Mouse (Mus musculus): ENCODE measurements at regions not wholly inside any gene's neighbourhood (a gene's known extent, or its start where the extent isn't known, plus 50 kb on each side); places are given as distances from the start of the nearest gene placed in this dataset.
A peak's percentile ranks its signal among the peaks of the same experiment; 100 is the strongest.

GRCm38 (mm10) chr12:110087812-110088211 is 191.1 kb upstream of the Dio3 start:
- DNase-seq, result no peak

GRCm38 (mm10) chr12:110102186-110102585 is 176.7 kb upstream of the Dio3 start:
- DNase-seq, result no peak

GRCm38 (mm10) chr12:110112051-110112722 is 166.7 kb upstream of the Dio3 start:
- DNase-seq, result peak; percentile 16

- DNase-seq, result no peak
These were observed 166.2 kb upstream of the Dio3 start for GRCm38 (mm10) chr12:110112723-110113105.

- no peak for DNase-seq
These were observed 158.7 kb upstream of the Dio3 start for GRCm38 (mm10) chr12:110120141-110120540.

- DNase-seq, result peak; percentile 22
These were observed 155.9 kb upstream of the Dio3 start for GRCm38 (mm10) chr12:110122976-110123375.

GRCm38 (mm10) chr12:110126525-110126924 is 152.3 kb upstream of the Dio3 start:
- no peak for DNase-seq

- DNase-seq, result no peak
These were observed 133.5 kb upstream of the Dio3 start for GRCm38 (mm10) chr12:110145379-110145778.

GRCm38 (mm10) chr12:110154225-110154962 is 124.5 kb upstream of the Dio3 start:
- peak; percentile 76 for DNase-seq

- peak; percentile 42 for DNase-seq
These were observed 123.9 kb upstream of the Dio3 start for GRCm38 (mm10) chr12:110154963-110155325.

GRCm38 (mm10) chr12:110156441-110156840 is 122.4 kb upstream of the Dio3 start:
- peak; percentile 31 for DNase-seq

GRCm38 (mm10) chr12:110157998-110158747 is 120.7 kb upstream of the Dio3 start:
- DNase-seq, result no peak

- no peak for DNase-seq
These were observed 117.6 kb upstream of the Dio3 start for GRCm38 (mm10) chr12:110161306-110161705.

GRCm38 (mm10) chr12:110165462-110165861 is 113.4 kb upstream of the Dio3 start:
- no peak for DNase-seq

GRCm38 (mm10) chr12:110168407-110168806 is 110.5 kb upstream of the Dio3 start:
- DNase-seq, result no peak

GRCm38 (mm10) chr12:110169261-110169660 is 109.6 kb upstream of the Dio3 start:
- DNase-seq, result no peak

GRCm38 (mm10) chr12:110170496-110170895 is 108.4 kb upstream of the Dio3 start:
- DNase-seq, result no peak

- no peak for DNase-seq
These were observed 101.0 kb upstream of the Dio3 start for GRCm38 (mm10) chr12:110177826-110178225.

- no peak for DNase-seq
These were observed 95.4 kb upstream of the Dio3 start for GRCm38 (mm10) chr12:110183473-110183872.

- DNase-seq, result no peak
These were observed 93.5 kb upstream of the Dio3 start for GRCm38 (mm10) chr12:110185399-110185798.

- no peak for DNase-seq
These were observed 92.5 kb upstream of the Dio3 start for GRCm38 (mm10) chr12:110186381-110186780.

- no peak for DNase-seq
These were observed 92.0 kb upstream of the Dio3 start for GRCm38 (mm10) chr12:110186911-110187245.

- DNase-seq, result no peak
These were observed 91.4 kb upstream of the Dio3 start for GRCm38 (mm10) chr12:110187246-110188135.
